Mouse (Mus musculus) kidney, adult 2 months (tissue): ENCODE results near the gene Fcgr2b.

Experiments used
- CTCF ChIP-seq: fragments of 200-500 bp; conservative IDR thresholded peaks from 2 replicates; pipeline ENCODE4 v1.5.1; 2011; ENCODE audit warnings: low read depth, mild to moderate bottlenecking, control low read depth, low read length, moderate library complexity, mixed read lengths; ENCODE audit not compliant: insufficient read depth, insufficient read length
- POLR2A ChIP-seq: fragments of 200-500 bp; IDR thresholded peaks from one replicate; pipeline ENCODE4 v1.6.1; 2011; ENCODE audit warnings: low read depth, low read length, control low read depth

GRCm38 (mm10) chr1:171005586-171005985 lies 29.2 kb upstream of the Fcgr2b start:
- TF ChIP-seq CTCF = no peak
- TF ChIP-seq POLR2A = no peak
